ENCODE assay signal across 9 mouse cellular contexts in genomic region chr1:180905307-180905706, GRCm38 (mm10). TPM values are rescaled to one million over a fixed set of nuclear protein-coding genes. Genes with fewer than 3 reads are reported as not detected.
DNase-seq lines count a peak whose midpoint lies in the region; ATAC-seq and TF ChIP-seq lines count a peak whose summit lies in the region.
"Had no signal": no experiment of that assay in that cellular context is flagged by ENCODE, and none has a peak within 500 bp of the region (broad histone marks: within the 10 kb centered on the region; RNA-seq: fewer than 3 reads in every experiment).

No protein-coding gene starts in this region.

- TF ChIP-seq POLR2A in bone marrow, adult 2 months (IDR thresholded peaks at IDR 0.05; ENCODE audit: borderline replicate concordance, control insufficient read depth, low read depth, low read length) = no peak

- H3K9ac ChIP-seq in heart, embryonic 11.5 days (ENCODE audit: low read depth, low read length) = peak overlapping the region; percentile 88
- H3K9ac ChIP-seq in hindbrain, embryonic 16.5 days (ENCODE audit: low read depth, low read length) = peak overlapping the region; percentile 3; the same call in 1 of the 2 replicates
- H3K9ac ChIP-seq in midbrain, embryonic 14.5 days (replicated peaks; ENCODE audit: low read length) = peak overlapping the region; percentile 94

- H3K4me2 ChIP-seq in heart, embryonic 11.5 days = peak overlapping the region; percentile 87
- peak overlapping the region; percentile 73 for H3K4me2 ChIP-seq in hindbrain, embryonic 16.5 days (ENCODE audit: low read length)
- peak overlapping the region; percentile 94 for H3K4me2 ChIP-seq in midbrain, embryonic 14.5 days (ENCODE audit: low read length)

- no peak for DNase-seq in heart, adult 11 months
- no peak for DNase-seq in midbrain, embryonic 14.5 days
- no peak for DNase-seq in adrenal gland, postnatal 25 days
- DNase-seq in adipocyte (ENCODE audit: low spot score) = no peak
- DNase-seq: heart, postnatal 36 days had no signal

- no peaks in the 10 kb centered on the region for H3K9me3 ChIP-seq in heart, embryonic 11.5 days (replicated peaks; ENCODE audit: control insufficient read depth, low read length)
- H3K9me3 ChIP-seq in hindbrain, embryonic 16.5 days (ENCODE audit: control insufficient read depth, low read length) = no peaks in the 10 kb centered on the region
- no peaks in the 10 kb centered on the region for H3K9me3 ChIP-seq in midbrain, embryonic 14.5 days (ENCODE audit: control insufficient read depth, low read length)

- no peak for ATAC-seq in heart, embryonic 11.5 days (replicated peaks; ENCODE audit: insufficient number of reproducible peaks, low FRiP score, low TSS enrichment)
- ATAC-seq in hindbrain, embryonic 16.5 days = no peak
- no peak for ATAC-seq in midbrain, embryonic 14.5 days (ENCODE audit: low FRiP score, low TSS enrichment)
- ATAC-seq in erythroid progenitor cell, adult 5-6 weeks (replicated peaks; ENCODE audit: low FRiP score, poor library complexity, severe bottlenecking) = no peak

- H3K4me1 ChIP-seq in heart, embryonic 11.5 days (ENCODE audit: control insufficient read depth, insufficient read depth, low read length) = peaks cover 5% of the 10 kb centered on the region; the same call in 1 of the 2 replicates
- H3K4me1 ChIP-seq in bone marrow, adult 2 months (ENCODE audit: control insufficient read depth, insufficient read depth, low read length) = no peaks in the 10 kb centered on the region; the same call in 1 of the 2 replicates
- peaks cover 13% of the 10 kb centered on the region for H3K4me1 ChIP-seq in hindbrain, embryonic 16.5 days (ENCODE audit: control insufficient read depth, insufficient read depth, low read depth, low read length)
- peaks cover 6% of the 10 kb centered on the region for H3K4me1 ChIP-seq in midbrain, embryonic 14.5 days (ENCODE audit: control insufficient read depth, insufficient read depth, low read length)

- no peak for TF ChIP-seq CTCF in bone marrow, adult 2 months (IDR thresholded peaks at IDR 0.05; ENCODE audit: control insufficient read depth, insufficient read depth, low read length)

- 60% methylated on average over 6 of the region's 6 CpGs for WGBS in heart, embryonic 11.5 days (ENCODE audit: insufficient replicate concordance)
- 76% methylated on average over 6 of the region's 6 CpGs for WGBS in bone marrow, adult 2 months
- WGBS in hindbrain, embryonic 16.5 days = 68% methylated on average over 6 of the region's 6 CpGs
- 65% methylated on average over 6 of the region's 6 CpGs for WGBS in midbrain, embryonic 14.5 days

- no peak overlapping the region; the same call in 1 of the 2 replicates for H3K27ac ChIP-seq in heart, embryonic 11.5 days (ENCODE audit: low read depth, low read length)
- H3K27ac ChIP-seq in bone marrow, adult 2 months (ENCODE audit: control insufficient read depth, insufficient read depth, low read depth, low read length, poor library complexity) = no peak overlapping the region
- no peak overlapping the region for H3K27ac ChIP-seq in hindbrain, embryonic 16.5 days (ENCODE audit: low read depth, low read length)
- H3K27ac ChIP-seq in midbrain, embryonic 14.5 days (replicated peaks; ENCODE audit: low read depth, low read length) = no peak overlapping the region

- H3K4me3 ChIP-seq in heart, embryonic 11.5 days (ENCODE audit: low read depth, low read length) = peak overlapping the region; percentile 78
- H3K4me3 ChIP-seq in bone marrow, adult 2 months (replicated peaks; ENCODE audit: control insufficient read depth, low read depth, low read length) = peak overlapping the region; percentile 38
- H3K4me3 ChIP-seq in hindbrain, embryonic 16.5 days (ENCODE audit: low read length) = peak overlapping the region; percentile 67
- H3K4me3 ChIP-seq in midbrain, embryonic 14.5 days (replicated peaks; ENCODE audit: low read depth, low read length) = peak overlapping the region; percentile 85

- peaks cover 13% of the 10 kb centered on the region for H3K36me3 ChIP-seq in heart, embryonic 11.5 days (ENCODE audit: control insufficient read depth, insufficient read depth, low read length)
- H3K36me3 ChIP-seq in hindbrain, embryonic 16.5 days (ENCODE audit: control insufficient read depth, insufficient read depth, low read length) = peaks cover 24% of the 10 kb centered on the region
- peaks cover 27% of the 10 kb centered on the region for H3K36me3 ChIP-seq in midbrain, embryonic 14.5 days (ENCODE audit: control insufficient read depth, insufficient read depth, low read length)

- H3K27me3 ChIP-seq in heart, embryonic 11.5 days (ENCODE audit: control insufficient read depth, insufficient read depth, low read length) = no peaks in the 10 kb centered on the region
- no peaks in the 10 kb centered on the region for H3K27me3 ChIP-seq in hindbrain, embryonic 16.5 days (replicated peaks; ENCODE audit: control insufficient read depth, insufficient read depth, low read length)
- no peaks in the 10 kb centered on the region for H3K27me3 ChIP-seq in midbrain, embryonic 14.5 days (ENCODE audit: control insufficient read depth, insufficient read depth, low read length)

RNA-seq across cellular contexts. Expression of gene Pycr2, which starts 1.2 kb away (rescaled TPM):
- polyA plus RNA-seq in heart, embryonic 11.5 days (2014; fragmentation: Nextera tagmentation; extraction: Ambion mirVana) = 64.3 and 72.5 TPM in 2 replicates
- 32.3 and 48.1 TPM in 2 replicates for polyA plus RNA-seq in bone marrow, adult 2 months (2011; ENCODE audit: insufficient read depth, insufficient read length, low replicate concordance, missing spikeins)
- polyA plus RNA-seq in hindbrain, embryonic 16.5 days (2015; fragmentation: Nextera tagmentation; extraction: Ambion mirVana) = 74.6 and 75.6 TPM in 2 replicates
- polyA plus RNA-seq in midbrain, embryonic 14.5 days (2014; fragmentation: Nextera tagmentation; extraction: Ambion mirVana) = 67.2 and 69.9 TPM in 2 replicates
- total RNA-seq in erythroid progenitor cell, adult 5-6 weeks (2015; ENCODE audit: low replicate concordance) = 21.3 and 42.8 TPM in 2 replicates
- 26.3 and 26.6 TPM in 2 replicates for total RNA-seq in erythroid progenitor cell, adult 5-6 weeks (2017; ENCODE audit: low replicate concordance)
- 35.0 and 46.2 TPM in 2 replicates for total RNA-seq in adrenal gland, postnatal 25 days (2021)

RNA-seq across cellular contexts. Expression of gene Lefty2, which starts 12.4 kb away (rescaled TPM):
- polyA plus RNA-seq in heart, embryonic 11.5 days (2014; fragmentation: Nextera tagmentation; extraction: Ambion mirVana) = not detected in 2 replicates
- 1.4 TPM in 1 of 2 replicates, not detected in the other for polyA plus RNA-seq in bone marrow, adult 2 months (2011; ENCODE audit: insufficient read depth, insufficient read length, low replicate concordance, missing spikeins)
- polyA plus RNA-seq in hindbrain, embryonic 16.5 days (2015; fragmentation: Nextera tagmentation; extraction: Ambion mirVana) = 4.8 and 5.6 TPM in 2 replicates
- polyA plus RNA-seq in midbrain, embryonic 14.5 days (2014; fragmentation: Nextera tagmentation; extraction: Ambion mirVana) = 1.3 and 2.0 TPM in 2 replicates
- not detected in 2 replicates for total RNA-seq in erythroid progenitor cell, adult 5-6 weeks (2015; ENCODE audit: low replicate concordance)
- not detected in 2 replicates for total RNA-seq in erythroid progenitor cell, adult 5-6 weeks (2017; ENCODE audit: low replicate concordance)
- 0.38 and 0.73 TPM in 2 replicates for total RNA-seq in adrenal gland, postnatal 25 days (2021)
- total RNA-seq: heart, postnatal 36 days had no signal

RNA-seq across cellular contexts. Expression of gene Lefty1, which starts 29.5 kb away (rescaled TPM):
- 1.2 and 1.3 TPM in 2 replicates for polyA plus RNA-seq in heart, embryonic 11.5 days (2014; fragmentation: Nextera tagmentation; extraction: Ambion mirVana)
- polyA plus RNA-seq in bone marrow, adult 2 months (2011; ENCODE audit: insufficient read depth, insufficient read length, low replicate concordance, missing spikeins) = 2.6 TPM in 2 replicates
- 0.16 and 0.25 TPM in 2 replicates for polyA plus RNA-seq in hindbrain, embryonic 16.5 days (2015; fragmentation: Nextera tagmentation; extraction: Ambion mirVana)
- 0.28 TPM in 1 of 2 replicates, not detected in the other for polyA plus RNA-seq in midbrain, embryonic 14.5 days (2014; fragmentation: Nextera tagmentation; extraction: Ambion mirVana)
- 1.1 TPM in 1 of 2 replicates, not detected in the other for total RNA-seq in erythroid progenitor cell, adult 5-6 weeks (2015; ENCODE audit: low replicate concordance)
- 4.6 TPM in 1 of 2 replicates, not detected in the other for total RNA-seq in erythroid progenitor cell, adult 5-6 weeks (2017; ENCODE audit: low replicate concordance)
- 6.1 and 9.5 TPM in 2 replicates for total RNA-seq in adrenal gland, postnatal 25 days (2021)

RNA-seq across cellular contexts. Expression of gene Tmem63a, which starts 36.8 kb away (rescaled TPM):
- polyA plus RNA-seq in heart, embryonic 11.5 days (2014; fragmentation: Nextera tagmentation; extraction: Ambion mirVana) = 5.8 and 6.7 TPM in 2 replicates
- 20.7 and 32.8 TPM in 2 replicates for polyA plus RNA-seq in bone marrow, adult 2 months (2011; ENCODE audit: insufficient read depth, insufficient read length, low replicate concordance, missing spikeins)
- 2.1 and 2.6 TPM in 2 replicates for polyA plus RNA-seq in hindbrain, embryonic 16.5 days (2015; fragmentation: Nextera tagmentation; extraction: Ambion mirVana)
- polyA plus RNA-seq in midbrain, embryonic 14.5 days (2014; fragmentation: Nextera tagmentation; extraction: Ambion mirVana) = 0.36 and 1.2 TPM in 2 replicates
- total RNA-seq in erythroid progenitor cell, adult 5-6 weeks (2015; ENCODE audit: low replicate concordance) = 23.4 and 24.7 TPM in 2 replicates
- total RNA-seq in erythroid progenitor cell, adult 5-6 weeks (2017; ENCODE audit: low replicate concordance) = 18.1 and 20.2 TPM in 2 replicates
- total RNA-seq in adrenal gland, postnatal 25 days (2021) = 77.2 and 92.4 TPM in 2 replicates

RNA-seq across cellular contexts. Expression of gene Sde2, which starts 54.4 kb away (rescaled TPM):
- polyA plus RNA-seq in heart, embryonic 11.5 days (2014; fragmentation: Nextera tagmentation; extraction: Ambion mirVana) = 24.1 and 32.7 TPM in 2 replicates
- 13.9 and 24.7 TPM in 2 replicates for polyA plus RNA-seq in bone marrow, adult 2 months (2011; ENCODE audit: insufficient read depth, insufficient read length, low replicate concordance, missing spikeins)
- polyA plus RNA-seq in hindbrain, embryonic 16.5 days (2015; fragmentation: Nextera tagmentation; extraction: Ambion mirVana) = 28.7 and 32.2 TPM in 2 replicates
- polyA plus RNA-seq in midbrain, embryonic 14.5 days (2014; fragmentation: Nextera tagmentation; extraction: Ambion mirVana) = 26.1 and 28.7 TPM in 2 replicates
- 21.3 and 23.9 TPM in 2 replicates for total RNA-seq in erythroid progenitor cell, adult 5-6 weeks (2015; ENCODE audit: low replicate concordance)
- 29.9 and 35.2 TPM in 2 replicates for total RNA-seq in erythroid progenitor cell, adult 5-6 weeks (2017; ENCODE audit: low replicate concordance)
- 21.7 and 26.0 TPM in 2 replicates for total RNA-seq in adrenal gland, postnatal 25 days (2021)

Comparison
In these comparisons a context has a peak if more than half of its experiments do, and no peak if none do; other contexts are left out.
1. H3K9ac ChIP-seq: peak in every context shown above with its lines; median percentile 94 in midbrain, embryonic 14.5 days; 88 in heart, embryonic 11.5 days; 3 in hindbrain, embryonic 16.5 days.